Mouse (Mus musculus) spleen, adult 2 months (tissue): ENCODE results near the gene Gm4894.

ENCODE experiments used
- CTCF ChIP-seq: fragments of 200-500 bp; IDR thresholded peaks from 2 replicates; pipeline ENCODE4 v1.5.1; 2011; ENCODE audit warnings: mild to moderate bottlenecking, inconsistent platforms; ENCODE audit not compliant: insufficient read depth, insufficient read length, insufficient replicate concordance; ENCODE audit errors: extremely low read depth
- POLR2A ChIP-seq: fragments of 200-500 bp; IDR thresholded peaks from 2 replicates; pipeline ENCODE4 v1.6.1; 2011; ENCODE audit warnings: low read depth, low read length, inconsistent platforms

- TF ChIP-seq CTCF: no peak
- no peak for TF ChIP-seq POLR2A
Measured at GRCm38 (mm10) chr9:49295101-49295500, 44.8 kb downstream of the Gm4894 start.
